Mouse (Mus musculus): ENCODE measurements at regions not wholly inside any gene's neighbourhood (a gene's known extent, or its start where the extent isn't known, plus 50 kb on each side); places are given as distances from the start of the nearest gene placed in this dataset.

- no peak overlapping the region for H3K9ac ChIP-seq (ENCODE audit: low read length)
- H3K9me3 ChIP-seq (ENCODE audit: control insufficient read depth, low read length) = no peaks in the 10 kb centered on the region
- H3K4me3 ChIP-seq (ENCODE audit: low read depth, low read length) = no peak overlapping the region
- ATAC-seq (ENCODE audit: low FRiP score, low TSS enrichment) (no peak), DNase-seq (ENCODE audit: low spot score) (no peak)
- H3K4me1 ChIP-seq (replicated peaks; ENCODE audit: control insufficient read depth, insufficient read depth) = no peaks in the 10 kb centered on the region
- H3K4me2 ChIP-seq (replicated peaks; ENCODE audit: low read depth) = no peak overlapping the region
- H3K36me3 ChIP-seq (ENCODE audit: control insufficient read depth, insufficient read depth, low read length) = no peaks in the 10 kb centered on the region
- H3K27me3 ChIP-seq (ENCODE audit: control insufficient read depth, insufficient read depth, low read length) = no peaks in the 10 kb centered on the region
- 65% methylated on average over 1 of the region's 1 CpGs for WGBS
- no peak overlapping the region for H3K27ac ChIP-seq (replicated peaks)
- TF ChIP-seq CTCF (IDR thresholded peaks at IDR 0.05; ENCODE audit: low read depth) (no peak), EP300 (optimal IDR thresholded peaks at IDR 0.05) (no peak)
Observed at GRCm38 (mm10) chr4:69898831-69899230, 511.4 kb downstream of the Cdk5rap2 start.

DNA sequence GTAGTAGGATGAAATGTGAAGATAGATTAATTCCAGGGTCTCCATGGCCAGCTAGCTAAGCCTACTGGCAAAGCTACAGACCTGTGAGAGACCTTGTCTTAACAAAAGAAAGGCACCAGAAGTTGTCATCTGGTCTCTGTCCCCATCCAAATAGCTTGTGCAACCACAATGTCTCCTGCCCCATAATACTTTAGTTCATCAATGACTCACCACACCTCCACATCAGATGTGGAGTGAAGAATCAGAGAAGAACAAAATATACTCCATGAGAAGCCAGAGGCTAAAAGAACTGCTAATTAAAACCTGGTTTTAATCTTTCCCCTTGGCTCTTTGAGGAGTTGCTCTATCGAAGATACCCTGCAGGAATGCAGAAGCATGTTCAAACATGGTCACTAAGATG, 514.1 kb downstream of the Cdk5rap2 start:
- no peaks in the 10 kb centered on the region for H3K4me1 ChIP-seq (replicated peaks; ENCODE audit: control insufficient read depth, insufficient read depth)
- no peak overlapping the region for H3K27ac ChIP-seq (replicated peaks)
- 68% methylated on average over 1 of the region's 1 CpGs for WGBS
- ATAC-seq (ENCODE audit: low FRiP score, low TSS enrichment) = no peak
- H3K9ac ChIP-seq (ENCODE audit: low read length) = no peak overlapping the region
- no peaks in the 10 kb centered on the region for H3K27me3 ChIP-seq (ENCODE audit: control insufficient read depth, insufficient read depth, low read length)
- no peaks in the 10 kb centered on the region for H3K36me3 ChIP-seq (ENCODE audit: control insufficient read depth, insufficient read depth, low read length)
- no peak for DNase-seq (ENCODE audit: low spot score)
- H3K9me3 ChIP-seq (ENCODE audit: control insufficient read depth, low read length) = no peaks in the 10 kb centered on the region
- no peak for TF ChIP-seq CTCF (IDR thresholded peaks at IDR 0.05; ENCODE audit: low read depth)
- H3K4me3 ChIP-seq (ENCODE audit: low read depth, low read length) = no peak overlapping the region
- H3K4me2 ChIP-seq (replicated peaks; ENCODE audit: low read depth) = no peak overlapping the region

GRCm38 (mm10) chr4:69892829-69893175, 517.4 kb downstream of the Cdk5rap2 start:
- no peak overlapping the region for H3K27ac ChIP-seq (replicated peaks)
- no peaks in the 10 kb centered on the region for H3K36me3 ChIP-seq (ENCODE audit: control insufficient read depth, insufficient read depth, low read length)
- no peak overlapping the region for H3K4me2 ChIP-seq (replicated peaks; ENCODE audit: low read depth)
- no peak for ATAC-seq (ENCODE audit: low FRiP score, low TSS enrichment)
- no peaks in the 10 kb centered on the region for H3K9me3 ChIP-seq (ENCODE audit: control insufficient read depth, low read length)
- no peak for DNase-seq (ENCODE audit: low spot score)
- TF ChIP-seq EP300 (optimal IDR thresholded peaks at IDR 0.05) = no peak
- no peak for TF ChIP-seq CTCF (IDR thresholded peaks at IDR 0.05; ENCODE audit: low read depth)
- H3K27me3 ChIP-seq (ENCODE audit: control insufficient read depth, insufficient read depth, low read length) = no peaks in the 10 kb centered on the region
- H3K4me3 ChIP-seq (ENCODE audit: low read depth, low read length) = no peak overlapping the region
- H3K4me1 ChIP-seq (replicated peaks; ENCODE audit: control insufficient read depth, insufficient read depth) = no peaks in the 10 kb centered on the region
- no peak overlapping the region for H3K9ac ChIP-seq (ENCODE audit: low read length)

DNA sequence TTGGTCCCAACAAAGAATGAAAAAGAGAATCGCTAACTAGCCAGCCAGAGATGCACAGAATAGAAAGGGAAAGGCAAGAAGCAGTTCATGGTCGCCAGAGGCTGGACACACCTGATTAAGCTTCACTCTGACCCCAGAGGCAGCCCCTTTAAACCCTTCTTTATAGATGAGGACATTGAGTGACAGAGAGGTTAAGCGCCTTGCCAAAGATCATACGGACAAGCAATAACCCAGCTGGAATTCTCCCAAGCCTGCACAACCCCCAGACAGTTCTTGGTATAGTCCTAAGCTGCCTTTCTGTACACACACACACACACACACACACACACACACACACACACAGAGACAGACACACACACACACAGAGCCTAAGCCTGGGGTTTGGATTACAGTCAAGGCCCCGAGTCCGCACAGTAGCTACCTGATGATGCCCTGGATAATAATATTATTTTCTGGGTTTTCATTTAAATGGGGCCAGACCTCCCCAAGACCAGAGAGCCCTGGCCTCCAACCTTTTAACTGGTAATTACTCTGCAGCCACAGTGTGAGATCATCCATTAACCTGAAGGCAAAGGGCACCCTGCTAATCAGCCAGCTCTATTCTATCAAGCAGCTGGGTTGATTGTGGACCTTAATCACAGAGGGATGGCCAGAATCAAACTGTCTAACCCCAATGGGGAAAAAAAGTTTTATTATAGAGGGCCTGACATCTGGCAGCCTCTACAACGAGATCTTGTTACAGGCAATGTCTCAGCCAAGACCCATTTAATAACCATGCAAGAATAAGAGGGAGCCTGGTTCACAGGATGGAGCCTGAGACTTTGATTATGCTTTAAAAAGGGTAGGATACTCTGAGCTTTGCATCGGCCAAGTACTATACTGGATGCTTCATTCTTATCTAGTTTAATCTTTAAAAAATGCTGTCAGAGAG, 518.1 kb downstream of the Cdk5rap2 start:
- no peak for DNase-seq (ENCODE audit: low spot score)
- Histone ChIP-seq H3K27me3 (ENCODE audit: control insufficient read depth, insufficient read depth, low read length) (no peaks in the 10 kb centered on the region), H3K9me3 (ENCODE audit: control insufficient read depth, low read length) (no peaks in the 10 kb centered on the region), H3K36me3 (ENCODE audit: control insufficient read depth, insufficient read depth, low read length) (no peaks in the 10 kb centered on the region), H3K4me3 (ENCODE audit: low read depth, low read length) (no peak overlapping the region), H3K27ac (replicated peaks) (no peak overlapping the region), H3K4me2 (replicated peaks; ENCODE audit: low read depth) (no peak overlapping the region), H3K9ac (ENCODE audit: low read length) (no peak overlapping the region), H3K4me1 (replicated peaks; ENCODE audit: control insufficient read depth, insufficient read depth) (no peaks in the 10 kb centered on the region)
- ATAC-seq (ENCODE audit: low FRiP score, low TSS enrichment) = no peak
- 55% methylated on average over 8 of the region's 8 CpGs for WGBS
- TF ChIP-seq EP300 (optimal IDR thresholded peaks at IDR 0.05) = no peak
- no peak for TF ChIP-seq CTCF (IDR thresholded peaks at IDR 0.05; ENCODE audit: low read depth)

GRCm38 (mm10) chr4:69890655-69891054, 519.6 kb downstream of the Cdk5rap2 start:
- no peaks in the 10 kb centered on the region for H3K36me3 ChIP-seq (ENCODE audit: control insufficient read depth, insufficient read depth, low read length)
- no peak overlapping the region for H3K4me3 ChIP-seq (ENCODE audit: low read depth, low read length)
- no peaks in the 10 kb centered on the region for H3K4me1 ChIP-seq (replicated peaks; ENCODE audit: control insufficient read depth, insufficient read depth)
- TF ChIP-seq EP300 (optimal IDR thresholded peaks at IDR 0.05) (no peak), CTCF (IDR thresholded peaks at IDR 0.05; ENCODE audit: low read depth) (no peak)
- no peaks in the 10 kb centered on the region for H3K9me3 ChIP-seq (ENCODE audit: control insufficient read depth, low read length)
- ATAC-seq (ENCODE audit: low FRiP score, low TSS enrichment) (no peak), DNase-seq (ENCODE audit: low spot score) (no peak)
- no peak overlapping the region for H3K9ac ChIP-seq (ENCODE audit: low read length)
- H3K27me3 ChIP-seq (ENCODE audit: control insufficient read depth, insufficient read depth, low read length) = no peaks in the 10 kb centered on the region
- no peak overlapping the region for H3K4me2 ChIP-seq (replicated peaks; ENCODE audit: low read depth)
- H3K27ac ChIP-seq (replicated peaks) = no peak overlapping the region
- WGBS = 82% methylated on average over 2 of the region's 2 CpGs

DNA sequence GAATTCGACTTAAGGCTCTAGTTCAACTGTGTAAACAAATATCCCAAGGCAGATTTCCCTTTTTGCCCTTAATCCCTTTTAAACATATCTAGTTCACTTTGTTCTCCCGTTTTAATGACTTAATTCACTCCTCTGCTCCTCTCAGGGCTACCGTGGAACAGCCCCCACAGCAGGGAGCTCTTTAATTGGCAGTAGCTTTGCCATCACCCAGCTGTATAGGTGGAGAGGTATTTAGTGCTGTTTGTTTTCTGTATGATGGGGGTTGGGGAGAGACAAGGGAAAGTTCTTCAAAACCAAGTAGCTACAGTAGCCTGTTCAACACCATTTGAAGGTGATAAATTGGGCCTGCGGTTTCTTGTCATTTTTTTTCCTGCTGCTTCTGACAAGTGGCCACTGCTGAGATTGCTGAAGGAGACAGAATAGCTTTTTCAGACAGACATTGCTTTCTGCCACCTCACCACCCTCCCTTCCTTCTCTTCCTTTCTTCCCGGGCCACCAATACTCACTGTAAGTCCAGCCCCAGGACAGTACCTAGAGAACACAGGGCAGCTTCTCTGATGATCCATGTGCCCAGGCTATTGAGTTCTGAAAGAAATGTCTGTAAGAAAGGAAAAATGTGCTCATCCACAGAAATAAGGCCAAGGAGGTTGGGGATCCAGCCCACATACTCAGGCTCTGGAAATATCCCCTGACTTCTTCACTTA, 520.2 kb downstream of the Cdk5rap2 start:
- H3K9ac ChIP-seq (ENCODE audit: low read length) = no peak overlapping the region
- no peak overlapping the region for H3K4me2 ChIP-seq (replicated peaks; ENCODE audit: low read depth)
- H3K9me3 ChIP-seq (ENCODE audit: control insufficient read depth, low read length) = no peaks in the 10 kb centered on the region
- TF ChIP-seq CTCF (IDR thresholded peaks at IDR 0.05; ENCODE audit: low read depth) = no peak
- TF ChIP-seq EP300 (optimal IDR thresholded peaks at IDR 0.05) = no peak
- H3K4me3 ChIP-seq (ENCODE audit: low read depth, low read length) = no peak overlapping the region
- H3K27ac ChIP-seq (replicated peaks) = no peak overlapping the region
- WGBS = 34% methylated on average over 5 of the region's 5 CpGs
- no peaks in the 10 kb centered on the region for H3K36me3 ChIP-seq (ENCODE audit: control insufficient read depth, insufficient read depth, low read length)
- H3K27me3 ChIP-seq (ENCODE audit: control insufficient read depth, insufficient read depth, low read length) = no peaks in the 10 kb centered on the region
- DNase-seq (ENCODE audit: low spot score) = no peak
- ATAC-seq (ENCODE audit: low FRiP score, low TSS enrichment) = no peak
- H3K4me1 ChIP-seq (replicated peaks; ENCODE audit: control insufficient read depth, insufficient read depth) = no peaks in the 10 kb centered on the region

All from stomach, postnatal 0 days (tissue).